Mouse (Mus musculus): ENCODE data around the gene Ccdc42. TPM values are rescaled to one million over a fixed set of nuclear protein-coding genes. Genes with fewer than 3 reads are reported as not detected.

Ccdc42 gene
- polyA plus RNA-seq, 1 experiment: not detected

GRCm38 (mm10) chr11:68589055-68589809 lies 2.4 kb downstream of the Ccdc42 start:
- Histone ChIP-seq H3K9ac (ENCODE audit: low read depth, poor library complexity, severe bottlenecking) (no peak overlapping the region), H3K4me1 (ENCODE audit: control insufficient read depth, insufficient read depth, low read length) (no peaks in the 10 kb centered on the region)

GRCm38 (mm10) chr11:68591708-68592107 lies 4.9 kb downstream of the Ccdc42 start:
- Histone ChIP-seq H3K9ac (ENCODE audit: low read depth, poor library complexity, severe bottlenecking) (no peak overlapping the region), H3K9me3 (replicated peaks; ENCODE audit: control insufficient read depth, insufficient read depth, low read length, poor library complexity, severe bottlenecking) (no peaks in the 10 kb centered on the region), H3K36me3 (ENCODE audit: control insufficient read depth, insufficient read depth, low read length, poor library complexity, severe bottlenecking) (no peaks in the 10 kb centered on the region), H3K27me3 (ENCODE audit: control insufficient read depth, insufficient read depth, low read length, poor library complexity, severe bottlenecking) (peaks cover 3% of the 10 kb centered on the region; the same call in 1 of the 2 replicates), H3K4me3 (ENCODE audit: low read depth, low read length) (no peak overlapping the region), H3K27ac (ENCODE audit: insufficient read depth, low read length) (no peak overlapping the region), H3K4me1 (ENCODE audit: control insufficient read depth, insufficient read depth, low read length) (no peaks in the 10 kb centered on the region)
- TF ChIP-seq EP300 (IDR thresholded peaks at IDR 0.05; ENCODE audit: insufficient read depth, low read depth, low read length) (no peak), POLR2A (IDR thresholded peaks at IDR 0.05; ENCODE audit: insufficient read depth, low read length) (no peak), CTCF (IDR thresholded peaks at IDR 0.05; ENCODE audit: low read depth, low read length) (no peak)

More at GRCm38 (mm10) chr11:68589055-68589809, 2.4 kb downstream of the Ccdc42 start:
- Histone ChIP-seq H3K9me3 (replicated peaks; ENCODE audit: control insufficient read depth, insufficient read depth, low read length, poor library complexity, severe bottlenecking) (no peaks in the 10 kb centered on the region), H3K36me3 (ENCODE audit: control insufficient read depth, insufficient read depth, low read length, poor library complexity, severe bottlenecking) (no peaks in the 10 kb centered on the region), H3K27ac (ENCODE audit: insufficient read depth, low read length) (no peak overlapping the region), H3K4me3 (ENCODE audit: low read depth, low read length) (no peak overlapping the region), H3K27me3 (ENCODE audit: control insufficient read depth, insufficient read depth, low read length, poor library complexity, severe bottlenecking) (peaks cover 3% of the 10 kb centered on the region; the same call in 1 of the 2 replicates)
- TF ChIP-seq POLR2A (IDR thresholded peaks at IDR 0.05; ENCODE audit: insufficient read depth, low read length): no peak
- peak; percentile 89 for TF ChIP-seq CTCF (IDR thresholded peaks at IDR 0.05; ENCODE audit: low read depth, low read length)

GRCm38 (mm10) chr11:68593247-68593646 lies 6.4 kb downstream of the Ccdc42 start:
- Histone ChIP-seq H3K27me3 (ENCODE audit: control insufficient read depth, insufficient read depth, low read length, poor library complexity, severe bottlenecking) (no peaks in the 10 kb centered on the region), H3K4me3 (ENCODE audit: low read depth, low read length) (no peak overlapping the region), H3K27ac (ENCODE audit: insufficient read depth, low read length) (no peak overlapping the region), H3K36me3 (ENCODE audit: control insufficient read depth, insufficient read depth, low read length, poor library complexity, severe bottlenecking) (no peaks in the 10 kb centered on the region), H3K9me3 (replicated peaks; ENCODE audit: control insufficient read depth, insufficient read depth, low read length, poor library complexity, severe bottlenecking) (no peaks in the 10 kb centered on the region), H3K4me1 (ENCODE audit: control insufficient read depth, insufficient read depth, low read length) (no peaks in the 10 kb centered on the region), H3K9ac (ENCODE audit: low read depth, poor library complexity, severe bottlenecking) (no peak overlapping the region)
- TF ChIP-seq POLR2A (IDR thresholded peaks at IDR 0.05; ENCODE audit: insufficient read depth, low read length) (no peak), CTCF (IDR thresholded peaks at IDR 0.05; ENCODE audit: low read depth, low read length) (no peak), EP300 (IDR thresholded peaks at IDR 0.05; ENCODE audit: insufficient read depth, low read depth, low read length) (no peak)

- Histone ChIP-seq H3K4me3 (ENCODE audit: low read depth, low read length) (no peak overlapping the region), H3K4me1 (ENCODE audit: control insufficient read depth, insufficient read depth, low read length) (no peaks in the 10 kb centered on the region), H3K9me3 (replicated peaks; ENCODE audit: control insufficient read depth, insufficient read depth, low read length, poor library complexity, severe bottlenecking) (no peaks in the 10 kb centered on the region), H3K27ac (ENCODE audit: insufficient read depth, low read length) (no peak overlapping the region), H3K27me3 (ENCODE audit: control insufficient read depth, insufficient read depth, low read length, poor library complexity, severe bottlenecking) (no peaks in the 10 kb centered on the region), H3K36me3 (ENCODE audit: control insufficient read depth, insufficient read depth, low read length, poor library complexity, severe bottlenecking) (no peaks in the 10 kb centered on the region), H3K9ac (ENCODE audit: low read depth, poor library complexity, severe bottlenecking) (no peak overlapping the region)
- TF ChIP-seq EP300 (IDR thresholded peaks at IDR 0.05; ENCODE audit: insufficient read depth, low read depth, low read length) (no peak), POLR2A (IDR thresholded peaks at IDR 0.05; ENCODE audit: insufficient read depth, low read length) (no peak), CTCF (IDR thresholded peaks at IDR 0.05; ENCODE audit: low read depth, low read length) (no peak)
Observed at GRCm38 (mm10) chr11:68597912-68598311, 11.1 kb downstream of the Ccdc42 start.

- H3K36me3 ChIP-seq (ENCODE audit: control insufficient read depth, insufficient read depth, low read length, poor library complexity, severe bottlenecking): no peaks in the 10 kb centered on the region
- H3K9me3 ChIP-seq (replicated peaks; ENCODE audit: control insufficient read depth, insufficient read depth, low read length, poor library complexity, severe bottlenecking): no peaks in the 10 kb centered on the region
- H3K27ac ChIP-seq (ENCODE audit: insufficient read depth, low read length): no peak overlapping the region
- no peaks in the 10 kb centered on the region for H3K27me3 ChIP-seq (ENCODE audit: control insufficient read depth, insufficient read depth, low read length, poor library complexity, severe bottlenecking)
- no peak overlapping the region for H3K9ac ChIP-seq (ENCODE audit: low read depth, poor library complexity, severe bottlenecking)
- no peaks in the 10 kb centered on the region for H3K4me1 ChIP-seq (ENCODE audit: control insufficient read depth, insufficient read depth, low read length)
- TF ChIP-seq CTCF (IDR thresholded peaks at IDR 0.05; ENCODE audit: low read depth, low read length): no peak
- no peak for TF ChIP-seq POLR2A (IDR thresholded peaks at IDR 0.05; ENCODE audit: insufficient read depth, low read length)
- no peak for TF ChIP-seq EP300 (IDR thresholded peaks at IDR 0.05; ENCODE audit: insufficient read depth, low read depth, low read length)
- H3K4me3 ChIP-seq (ENCODE audit: low read depth, low read length): no peak overlapping the region
Observed at GRCm38 (mm10) chr11:68600551-68601021, 13.8 kb downstream of the Ccdc42 start.

GRCm38 (mm10) chr11:68601486-68601991 lies 14.7 kb downstream of the Ccdc42 start:
- H3K36me3 ChIP-seq (ENCODE audit: control insufficient read depth, insufficient read depth, low read length, poor library complexity, severe bottlenecking): no peaks in the 10 kb centered on the region
- H3K9ac ChIP-seq (ENCODE audit: low read depth, poor library complexity, severe bottlenecking): no peak overlapping the region
- TF ChIP-seq POLR2A (IDR thresholded peaks at IDR 0.05; ENCODE audit: insufficient read depth, low read length): no peak
- TF ChIP-seq CTCF (IDR thresholded peaks at IDR 0.05; ENCODE audit: low read depth, low read length): no peak
- no peak for TF ChIP-seq EP300 (IDR thresholded peaks at IDR 0.05; ENCODE audit: insufficient read depth, low read depth, low read length)
- no peak overlapping the region for H3K4me3 ChIP-seq (ENCODE audit: low read depth, low read length)
- H3K27ac ChIP-seq (ENCODE audit: insufficient read depth, low read length): no peak overlapping the region
- no peaks in the 10 kb centered on the region for H3K27me3 ChIP-seq (ENCODE audit: control insufficient read depth, insufficient read depth, low read length, poor library complexity, severe bottlenecking)
- H3K4me1 ChIP-seq (ENCODE audit: control insufficient read depth, insufficient read depth, low read length): no peaks in the 10 kb centered on the region
- no peaks in the 10 kb centered on the region for H3K9me3 ChIP-seq (replicated peaks; ENCODE audit: control insufficient read depth, insufficient read depth, low read length, poor library complexity, severe bottlenecking)

Data from ES-Bruce4 (cell line).